Mouse (Mus musculus) brain, embryonic 14.5 days (tissue): ENCODE data around the gene Fam205a2. TPM values are rescaled to one million over a fixed set of nuclear protein-coding genes. Genes with fewer than 3 reads are reported as not detected.
"Not testable (repeated sequence)": the region's sequence is repeated elsewhere in the genome, so short reads cannot be mapped to it uniquely, and the experiment has no call there.

Source experiments
- DNase-seq: peaks from one replicate; pipeline ENCODE4 v3.0.0-alpha.2; 2011; ENCODE audit warnings: low read depth
- polyA plus RNA-seq: library from polyadenylated mRNA; depleted of rRNA; stranded (reverse); fragments of >200 nt; gene quantifications from 2 replicates; pipeline ENCODE4 v1.2.3, GENCODE M21; 2012; rRNA removed

The Fam205a2 gene
- polyA plus RNA-seq: 1.1 TPM in 1 of 2 replicates, not detected in the other

DNA sequence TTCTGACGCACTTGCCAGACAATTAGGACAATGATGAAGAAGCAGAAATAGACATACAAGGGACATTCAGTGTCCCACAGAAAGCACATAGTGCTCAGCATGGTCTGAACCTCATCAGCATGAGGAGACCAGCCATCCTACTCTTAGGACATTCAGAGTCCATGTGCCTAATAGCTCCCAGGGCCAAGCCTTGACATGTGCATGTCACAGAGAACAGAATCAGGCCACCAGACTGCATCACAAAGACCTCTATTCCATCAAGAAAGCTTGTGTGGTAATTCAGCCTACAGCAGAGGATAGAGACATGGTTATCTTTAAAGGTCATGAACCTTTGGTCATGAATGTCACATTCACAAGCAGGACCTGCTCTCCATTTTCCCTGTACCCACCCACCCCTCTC lies at the start of gene Fam205a2:
TSS of gene Fam205a2 (minus strand) at position 101 of the 400 bp plus-strand sequence.
- not testable (repeated sequence) for DNase-seq

Other genes starting within 250 kb of the Fam205a2 start
- gene Gm21953, start 233.9 kb downstream of the Fam205a2 start, polyA plus RNA-seq: not detected in 2 replicates
- gene Fam205a3, start 209.8 kb downstream of the Fam205a2 start, polyA plus RNA-seq: 1.1 TPM in 1 of 2 replicates, not detected in the other
- not detected in 2 replicates for gene Gm21586, start 88.8 kb downstream of the Fam205a2 start, polyA plus RNA-seq
- 0.58 and 0.96 TPM in 2 replicates for gene Gm2163, start 61.4 kb downstream of the Fam205a2 start, polyA plus RNA-seq
- gene Gm10591, start 84.0 kb upstream of the Fam205a2 start, polyA plus RNA-seq: not detected in 2 replicates
- gene Gm2564, start 101.5 kb upstream of the Fam205a2 start, polyA plus RNA-seq: 0.13 TPM in 1 of 2 replicates, not detected in the other
- not detected in 2 replicates for gene Ccl27b, start 127.1 kb upstream of the Fam205a2 start, polyA plus RNA-seq
- 0.10 and 0.13 TPM in 2 replicates for gene Il11ra2, start 133.7 kb upstream of the Fam205a2 start, polyA plus RNA-seq
- gene 4930578G10Rik, start 207.4 kb upstream of the Fam205a2 start, polyA plus RNA-seq: 0.19 and 0.23 TPM in 2 replicates
- gene Ccl19, start 228.4 kb upstream of the Fam205a2 start, polyA plus RNA-seq: not detected in 2 replicates
- gene Ccl21a, start 245.8 kb upstream of the Fam205a2 start, polyA plus RNA-seq: 1.9 and 2.2 TPM in 2 replicates